Mouse (Mus musculus): ENCODE results near the gene Aebp2. TPM values are rescaled to one million over a fixed set of nuclear protein-coding genes. Genes with fewer than 3 reads are reported as not detected.
"Not testable (repeated sequence)": the region's sequence is repeated elsewhere in the genome, so short reads cannot be mapped to it uniquely, and the experiment has no call there.

Aebp2 gene
- polyA plus RNA-seq, 1 experiment from 2014 or later: 9.4 TPM

GRCm38 (mm10) chr6:140662290-140662689 is 39.8 kb downstream of the Aebp2 start:
- Histone ChIP-seq H3K9me3 (ENCODE audit: low read length) (no peaks in the 10 kb centered on the region), H3K9ac (replicated peaks; ENCODE audit: low read length) (no peak overlapping the region), H3K27me3 (ENCODE audit: insufficient read depth, low read length) (no peaks in the 10 kb centered on the region), H3K36me3 (ENCODE audit: insufficient read depth, low read length) (no peaks in the 10 kb centered on the region), H3K27ac (ENCODE audit: low read length) (no peak overlapping the region), H3K4me3 (ENCODE audit: low read length) (no peak overlapping the region), H3K4me1 (ENCODE audit: insufficient read depth, low read length) (peaks cover 14% of the 10 kb centered on the region), H3K4me2 (replicated peaks; ENCODE audit: low read depth, low read length) (no peak overlapping the region)
- ATAC-seq (ENCODE audit: low FRiP score, low TSS enrichment): no peak
- 82% methylated on average over 6 of the region's 6 CpGs for WGBS

GRCm38 (mm10) chr6:140662697-140663096 is 40.2 kb downstream of the Aebp2 start:
- WGBS: 45% methylated on average over 3 of the region's 3 CpGs
- not testable (repeated sequence) for H3K9ac ChIP-seq (replicated peaks; ENCODE audit: low read length); ATAC-seq (ENCODE audit: low FRiP score, low TSS enrichment)

GRCm38 (mm10) chr6:140664611-140665010 is 42.1 kb downstream of the Aebp2 start:
- no peaks in the 10 kb centered on the region for H3K9me3 ChIP-seq (ENCODE audit: low read length)
- ATAC-seq (ENCODE audit: low FRiP score, low TSS enrichment): no peak
- H3K4me2 ChIP-seq (replicated peaks; ENCODE audit: low read depth, low read length): no peak overlapping the region
- peaks cover 17% of the 10 kb centered on the region for H3K4me1 ChIP-seq (ENCODE audit: insufficient read depth, low read length)
- H3K27ac ChIP-seq (ENCODE audit: low read length): no peak overlapping the region
- 89% methylated on average over 5 of the region's 5 CpGs for WGBS
- H3K9ac ChIP-seq (replicated peaks; ENCODE audit: low read length): no peak overlapping the region
- no peak overlapping the region for H3K4me3 ChIP-seq (ENCODE audit: low read length)
- H3K36me3 ChIP-seq (ENCODE audit: insufficient read depth, low read length): no peaks in the 10 kb centered on the region
- no peaks in the 10 kb centered on the region for H3K27me3 ChIP-seq (ENCODE audit: insufficient read depth, low read length)

More at GRCm38 (mm10) chr6:140662697-140663096, 40.2 kb downstream of the Aebp2 start:
- H3K36me3 ChIP-seq (ENCODE audit: insufficient read depth, low read length); H3K27ac ChIP-seq (ENCODE audit: low read length); H3K4me2 ChIP-seq (replicated peaks; ENCODE audit: low read depth, low read length); H3K27me3 ChIP-seq (ENCODE audit: insufficient read depth, low read length); H3K4me3 ChIP-seq (ENCODE audit: low read length); H3K9me3 ChIP-seq (ENCODE audit: low read length): not testable (repeated sequence)
- H3K4me1 ChIP-seq (ENCODE audit: insufficient read depth, low read length): peaks cover 17% of the 10 kb centered on the region

GRCm38 (mm10) chr6:140666486-140667240 is 44.2 kb downstream of the Aebp2 start:
- Histone ChIP-seq H3K36me3 (ENCODE audit: insufficient read depth, low read length) (no peaks in the 10 kb centered on the region), H3K4me1 (ENCODE audit: insufficient read depth, low read length) (peaks cover 17% of the 10 kb centered on the region), H3K9ac (replicated peaks; ENCODE audit: low read length) (no peak overlapping the region), H3K9me3 (ENCODE audit: low read length) (0 out of 2 replicates have a peak, but pooled peaks cover 6% of the 10 kb centered on the region), H3K27ac (ENCODE audit: low read length) (peak overlapping the region; percentile 48), H3K4me3 (ENCODE audit: low read length) (no peak overlapping the region), H3K4me2 (replicated peaks; ENCODE audit: low read depth, low read length) (peak overlapping the region; percentile 24), H3K27me3 (ENCODE audit: insufficient read depth, low read length) (no peaks in the 10 kb centered on the region)
- ATAC-seq (ENCODE audit: low FRiP score, low TSS enrichment): peak; percentile 64
- WGBS: 34% methylated on average over 18 of the region's 18 CpGs

GRCm38 (mm10) chr6:140667289-140667906 is 44.9 kb downstream of the Aebp2 start:
- Histone ChIP-seq H3K27me3 (ENCODE audit: insufficient read depth, low read length) (no peaks in the 10 kb centered on the region), H3K4me2 (replicated peaks; ENCODE audit: low read depth, low read length) (no peak overlapping the region), H3K4me1 (ENCODE audit: insufficient read depth, low read length) (peaks cover 17% of the 10 kb centered on the region), H3K27ac (ENCODE audit: low read length) (no peak overlapping the region), H3K4me3 (ENCODE audit: low read length) (no peak overlapping the region), H3K36me3 (ENCODE audit: insufficient read depth, low read length) (no peaks in the 10 kb centered on the region), H3K9ac (replicated peaks; ENCODE audit: low read length) (no peak overlapping the region), H3K9me3 (ENCODE audit: low read length) (0 out of 2 replicates have a peak, but pooled peaks cover 6% of the 10 kb centered on the region)
- 83% methylated on average over 8 of the region's 8 CpGs for WGBS
- no peak for ATAC-seq (ENCODE audit: low FRiP score, low TSS enrichment)

GRCm38 (mm10) chr6:140674414-140674813 is 52.0 kb downstream of the Aebp2 start:
- ATAC-seq (ENCODE audit: low FRiP score, low TSS enrichment): no peak
- no peak overlapping the region for H3K4me3 ChIP-seq (ENCODE audit: low read length)
- 71% methylated on average over 3 of the region's 3 CpGs for WGBS

GRCm38 (mm10) chr6:140676094-140676493 is 53.6 kb downstream of the Aebp2 start:
- Histone ChIP-seq H3K36me3 (ENCODE audit: insufficient read depth, low read length) (no peaks in the 10 kb centered on the region), H3K27me3 (ENCODE audit: insufficient read depth, low read length) (no peaks in the 10 kb centered on the region), H3K4me2 (replicated peaks; ENCODE audit: low read depth, low read length) (no peak overlapping the region), H3K27ac (ENCODE audit: low read length) (no peak overlapping the region), H3K9me3 (ENCODE audit: low read length) (no peaks in the 10 kb centered on the region), H3K4me1 (ENCODE audit: insufficient read depth, low read length) (peaks cover 38% of the 10 kb centered on the region), H3K4me3 (ENCODE audit: low read length) (no peak overlapping the region), H3K9ac (replicated peaks; ENCODE audit: low read length) (no peak overlapping the region)
- ATAC-seq (ENCODE audit: low FRiP score, low TSS enrichment): no peak
- WGBS: 92% methylated on average over 4 of the region's 4 CpGs

More at GRCm38 (mm10) chr6:140674414-140674813, 52.0 kb downstream of the Aebp2 start:
- 0 out of 2 replicates have a peak, but pooled peaks cover 6% of the 10 kb centered on the region for H3K9me3 ChIP-seq (ENCODE audit: low read length)
- H3K9ac ChIP-seq (replicated peaks; ENCODE audit: low read length): no peak overlapping the region
- no peak overlapping the region for H3K27ac ChIP-seq (ENCODE audit: low read length)
- H3K36me3 ChIP-seq (ENCODE audit: insufficient read depth, low read length): no peaks in the 10 kb centered on the region
- H3K4me1 ChIP-seq (ENCODE audit: insufficient read depth, low read length): peaks cover 35% of the 10 kb centered on the region
- H3K27me3 ChIP-seq (ENCODE audit: insufficient read depth, low read length): no peaks in the 10 kb centered on the region
- no peak overlapping the region for H3K4me2 ChIP-seq (replicated peaks; ENCODE audit: low read depth, low read length)

GRCm38 (mm10) chr6:140677041-140677440 is 54.6 kb downstream of the Aebp2 start:
- H3K27me3 ChIP-seq (ENCODE audit: insufficient read depth, low read length): no peaks in the 10 kb centered on the region
- peaks cover 38% of the 10 kb centered on the region for H3K4me1 ChIP-seq (ENCODE audit: insufficient read depth, low read length)
- H3K4me3 ChIP-seq (ENCODE audit: low read length): no peak overlapping the region
- no peaks in the 10 kb centered on the region for H3K36me3 ChIP-seq (ENCODE audit: insufficient read depth, low read length)
- ATAC-seq (ENCODE audit: low FRiP score, low TSS enrichment): no peak
- peak overlapping the region; percentile 82 for H3K27ac ChIP-seq (ENCODE audit: low read length)
- no peak overlapping the region for H3K9ac ChIP-seq (replicated peaks; ENCODE audit: low read length)
- H3K4me2 ChIP-seq (replicated peaks; ENCODE audit: low read depth, low read length): no peak overlapping the region
- WGBS: 41% methylated on average over 4 of the region's 4 CpGs
- no peaks in the 10 kb centered on the region for H3K9me3 ChIP-seq (ENCODE audit: low read length)

GRCm38 (mm10) chr6:140677960-140678359 is 55.5 kb downstream of the Aebp2 start:
- no peak overlapping the region for H3K4me3 ChIP-seq (ENCODE audit: low read length)
- H3K27me3 ChIP-seq (ENCODE audit: insufficient read depth, low read length): no peaks in the 10 kb centered on the region
- H3K36me3 ChIP-seq (ENCODE audit: insufficient read depth, low read length): no peaks in the 10 kb centered on the region
- H3K9me3 ChIP-seq (ENCODE audit: low read length): no peaks in the 10 kb centered on the region
- peak overlapping the region; percentile 25 for H3K4me2 ChIP-seq (replicated peaks; ENCODE audit: low read depth, low read length)
- H3K27ac ChIP-seq (ENCODE audit: low read length): peak overlapping the region; percentile 82
- H3K4me1 ChIP-seq (ENCODE audit: insufficient read depth, low read length): peaks cover 38% of the 10 kb centered on the region
- peak; percentile 55; the same call in 1 of the 2 replicates for ATAC-seq (ENCODE audit: low FRiP score, low TSS enrichment)
- no peak overlapping the region for H3K9ac ChIP-seq (replicated peaks; ENCODE audit: low read length)
- 38% methylated on average over 9 of the region's 9 CpGs for WGBS
